Comparison of ENCODE assay signal across 9 mouse cellular contexts in genomic region chr8:65022485-65022884, GRCm38 (mm10). TPM values are rescaled to one million over a fixed set of nuclear protein-coding genes. Genes with fewer than 3 reads are reported as not detected.
DNase-seq lines count a peak whose midpoint lies in the region; ATAC-seq and TF ChIP-seq lines count a peak whose summit lies in the region.
"Had no signal": no experiment of that assay in that cellular context is flagged by ENCODE, and none has a peak within 500 bp of the region (broad histone marks: within the 10 kb centered on the region; RNA-seq: fewer than 3 reads in every experiment).

No protein-coding gene starts in this region.

- ATAC-seq in heart, embryonic 11.5 days (replicated peaks; ENCODE audit: insufficient number of reproducible peaks, low FRiP score, low TSS enrichment): no peak
- no peak for ATAC-seq in midbrain, postnatal 0 days (ENCODE audit: low FRiP score)

- H3K4me3 ChIP-seq in heart, embryonic 11.5 days (ENCODE audit: low read depth, low read length): no peak overlapping the region
- H3K4me3 ChIP-seq in embryonic fibroblast, embryonic 13.5 days (ENCODE audit: insufficient read depth, low read length): no peak overlapping the region
- no peak overlapping the region for H3K4me3 ChIP-seq in midbrain, postnatal 0 days (ENCODE audit: low read depth, low read length)
- H3K4me3 ChIP-seq: liver, embryonic 15.5 days had no signal

- no peak overlapping the region for H3K4me2 ChIP-seq in heart, embryonic 11.5 days
- no peak overlapping the region for H3K4me2 ChIP-seq in midbrain, postnatal 0 days (ENCODE audit: low read depth, low read length, poor library complexity, severe bottlenecking)
- H3K4me2 ChIP-seq: liver, embryonic 15.5 days had no signal

- peak; percentile 24; the same call in 1 of the 2 replicates for TF ChIP-seq CTCF in embryonic fibroblast, embryonic 13.5 days (IDR thresholded peaks at IDR 0.05; ENCODE audit: borderline replicate concordance, insufficient read depth, low read length)
- TF ChIP-seq CTCF in midbrain, postnatal 0 days (IDR thresholded peaks at IDR 0.05): peak; percentile 83

- H3K9me3 ChIP-seq in heart, embryonic 11.5 days (replicated peaks; ENCODE audit: control insufficient read depth, low read length): no peaks in the 10 kb centered on the region
- H3K9me3 ChIP-seq in midbrain, postnatal 0 days (ENCODE audit: low read length): no peaks in the 10 kb centered on the region
- H3K9me3 ChIP-seq: liver, embryonic 15.5 days had no signal

- H3K27ac ChIP-seq in heart, embryonic 11.5 days (ENCODE audit: low read depth, low read length): no peak overlapping the region
- H3K27ac ChIP-seq in embryonic fibroblast, embryonic 13.5 days (ENCODE audit: insufficient read depth, low read length): no peak overlapping the region
- no peak overlapping the region for H3K27ac ChIP-seq in midbrain, postnatal 0 days (ENCODE audit: low read depth, low read length)
- H3K27ac ChIP-seq: liver, embryonic 15.5 days had no signal

- H3K4me1 ChIP-seq in heart, embryonic 11.5 days (ENCODE audit: control insufficient read depth, insufficient read depth, low read length): no peaks in the 10 kb centered on the region
- H3K4me1 ChIP-seq in embryonic fibroblast, embryonic 13.5 days (ENCODE audit: control insufficient read depth, insufficient read depth, low read length): no peaks in the 10 kb centered on the region
- no peaks in the 10 kb centered on the region for H3K4me1 ChIP-seq in midbrain, postnatal 0 days (ENCODE audit: insufficient read depth, low read length)
- H3K4me1 ChIP-seq: liver, embryonic 15.5 days had no signal

- TF ChIP-seq POLR2A in embryonic fibroblast, embryonic 13.5 days (IDR thresholded peaks at IDR 0.05; ENCODE audit: low read depth, low read length): no peak

- 48% methylated on average over 8 of the region's 8 CpGs for WGBS in heart, embryonic 11.5 days (ENCODE audit: insufficient replicate concordance)
- WGBS in midbrain, postnatal 0 days: 51% methylated on average over 8 of the region's 8 CpGs

- intact Hi-C loops in left cerebral cortex, postnatal 25 days (cut with DNase I): loop anchor here (1.0 to 10.0 kb wide), 2 partner anchors 88 to 1422 kb away; no protein-coding TSS in a partner anchor

- H3K36me3 ChIP-seq in heart, embryonic 11.5 days (ENCODE audit: control insufficient read depth, insufficient read depth, low read length): no peaks in the 10 kb centered on the region
- H3K36me3 ChIP-seq in midbrain, postnatal 0 days (ENCODE audit: insufficient read depth, low read length): no peaks in the 10 kb centered on the region
- H3K36me3 ChIP-seq: liver, embryonic 15.5 days had no signal

- no peaks in the 10 kb centered on the region for H3K27me3 ChIP-seq in heart, embryonic 11.5 days (ENCODE audit: control insufficient read depth, insufficient read depth, low read length)
- no peaks in the 10 kb centered on the region for H3K27me3 ChIP-seq in midbrain, postnatal 0 days (ENCODE audit: insufficient read depth, low read length)
- H3K27me3 ChIP-seq: liver, embryonic 15.5 days had no signal

- no peak overlapping the region for H3K9ac ChIP-seq in heart, embryonic 11.5 days (ENCODE audit: low read depth, low read length)
- no peak overlapping the region for H3K9ac ChIP-seq in midbrain, postnatal 0 days (replicated peaks; ENCODE audit: low read length, poor library complexity, severe bottlenecking)
- H3K9ac ChIP-seq: liver, embryonic 15.5 days had no signal

- DNase-seq in heart, adult 18-20 months: peak; percentile 9 to 79
- DNase-seq in adrenal gland, adult 8-10 months: peak; percentile 18
- DNase-seq in induced T-regulatory cell, adult 2 months (ENCODE audit: low read depth): peak; percentile 31
- DNase-seq in left cerebral cortex, postnatal 25 days (ENCODE audit: low spot score in 2 of 2): peak; percentile 62 to 71
- DNase-seq in midbrain, postnatal 0 days (ENCODE audit: low spot score): peak; percentile 43
- DNase-seq in thymus, postnatal 25 days: peak; percentile 43

RNA-seq across cellular contexts. Expression of gene Trim60, which starts 4.1 kb away (rescaled TPM):
- total RNA-seq in heart, adult 18-20 months (2021): not detected
- not detected in 2 replicates for polyA plus RNA-seq in heart, embryonic 11.5 days (2014; fragmentation: Nextera tagmentation; extraction: Ambion mirVana)
- not detected for total RNA-seq in adrenal gland, adult 8-10 months (2022)
- polyA plus RNA-seq in embryonic fibroblast, embryonic 13.5 days (2011; ENCODE audit: insufficient read length, low read depth, missing spikeins): not detected in 2 replicates
- total RNA-seq in left cerebral cortex, postnatal 25 days (2021): not detected
- not detected in 2 replicates for total RNA-seq in midbrain, postnatal 0 days (2014; rRNA removed)
- not detected in 2 replicates for polyA plus RNA-seq in midbrain, postnatal 0 days (2015; fragmentation: Nextera tagmentation; extraction: Ambion mirVana)
- polyA plus RNA-seq: liver, embryonic 15.5 days had no signal

RNA-seq across cellular contexts. Expression of gene Trim61, which starts 4.2 kb away (rescaled TPM):
- total RNA-seq in heart, adult 18-20 months (2021): not detected
- polyA plus RNA-seq in heart, embryonic 11.5 days (2014; fragmentation: Nextera tagmentation; extraction: Ambion mirVana): 0.30 and 0.35 TPM in 2 replicates
- total RNA-seq in adrenal gland, adult 8-10 months (2022): not detected
- not detected in 2 replicates for polyA plus RNA-seq in embryonic fibroblast, embryonic 13.5 days (2011; ENCODE audit: insufficient read length, low read depth, missing spikeins)
- not detected for total RNA-seq in left cerebral cortex, postnatal 25 days (2021)
- not detected in 2 replicates for total RNA-seq in midbrain, postnatal 0 days (2014; rRNA removed)
- 0.15 TPM in 1 of 2 replicates, not detected in the other for polyA plus RNA-seq in midbrain, postnatal 0 days (2015; fragmentation: Nextera tagmentation; extraction: Ambion mirVana)
- polyA plus RNA-seq: liver, embryonic 15.5 days had no signal

RNA-seq across cellular contexts. Expression of gene Apela, which starts 14.7 kb away (rescaled TPM):
- not detected for total RNA-seq in heart, adult 18-20 months (2021)
- 22.2 and 26.3 TPM in 2 replicates for polyA plus RNA-seq in heart, embryonic 11.5 days (2014; fragmentation: Nextera tagmentation; extraction: Ambion mirVana)
- total RNA-seq in adrenal gland, adult 8-10 months (2022): not detected
- 0.72 TPM in 1 of 2 replicates, not detected in the other for polyA plus RNA-seq in embryonic fibroblast, embryonic 13.5 days (2011; ENCODE audit: insufficient read length, low read depth, missing spikeins)
- total RNA-seq in left cerebral cortex, postnatal 25 days (2021): not detected
- total RNA-seq in midbrain, postnatal 0 days (2014; rRNA removed): not detected in 2 replicates
- 0.54 and 0.64 TPM in 2 replicates for polyA plus RNA-seq in midbrain, postnatal 0 days (2015; fragmentation: Nextera tagmentation; extraction: Ambion mirVana)

RNA-seq across cellular contexts. Expression of gene Trim75, which starts 34.9 kb away (rescaled TPM):
- not detected for total RNA-seq in heart, adult 18-20 months (2021)
- polyA plus RNA-seq in heart, embryonic 11.5 days (2014; fragmentation: Nextera tagmentation; extraction: Ambion mirVana): 0.10 TPM in 1 of 2 replicates, not detected in the other
- total RNA-seq in adrenal gland, adult 8-10 months (2022): not detected
- not detected in 2 replicates for polyA plus RNA-seq in embryonic fibroblast, embryonic 13.5 days (2011; ENCODE audit: insufficient read length, low read depth, missing spikeins)
- not detected for total RNA-seq in left cerebral cortex, postnatal 25 days (2021)
- total RNA-seq in midbrain, postnatal 0 days (2014; rRNA removed): not detected in 2 replicates
- polyA plus RNA-seq in midbrain, postnatal 0 days (2015; fragmentation: Nextera tagmentation; extraction: Ambion mirVana): 0.05 and 0.16 TPM in 2 replicates
- polyA plus RNA-seq: liver, embryonic 15.5 days had no signal

RNA-seq across cellular contexts. Expression of gene Gm10663, which starts 52.3 kb away (rescaled TPM):
- not detected for total RNA-seq in heart, adult 18-20 months (2021)
- not detected in 2 replicates for polyA plus RNA-seq in heart, embryonic 11.5 days (2014; fragmentation: Nextera tagmentation; extraction: Ambion mirVana)
- total RNA-seq in adrenal gland, adult 8-10 months (2022): not detected
- polyA plus RNA-seq in embryonic fibroblast, embryonic 13.5 days (2011; ENCODE audit: insufficient read length, low read depth, missing spikeins): not detected in 2 replicates
- not detected for total RNA-seq in left cerebral cortex, postnatal 25 days (2021)
- total RNA-seq in midbrain, postnatal 0 days (2014; rRNA removed): not detected in 2 replicates
- polyA plus RNA-seq in midbrain, postnatal 0 days (2015; fragmentation: Nextera tagmentation; extraction: Ambion mirVana): not detected in 2 replicates
- polyA plus RNA-seq: liver, embryonic 15.5 days had no signal
